Mouse (Mus musculus) lung, adult 2 months (tissue): Measurements from ENCODE around the gene Tmem189.

Source experiments
- CTCF ChIP-seq: fragments of 200-500 bp; IDR thresholded peaks from 2 replicates; pipeline ENCODE4 v1.5.1; 2011; ENCODE audit warnings: mild to moderate bottlenecking, low read length, control low read depth; ENCODE audit not compliant: insufficient read depth
- POLR2A ChIP-seq: fragments of 200-500 bp; IDR thresholded peaks from 2 replicates; pipeline ENCODE4 v1.6.1; 2011; ENCODE audit warnings: low read depth, mild to moderate bottlenecking, control low read depth, low read length, borderline replicate concordance; ENCODE audit errors: extremely low read depth

DNA sequence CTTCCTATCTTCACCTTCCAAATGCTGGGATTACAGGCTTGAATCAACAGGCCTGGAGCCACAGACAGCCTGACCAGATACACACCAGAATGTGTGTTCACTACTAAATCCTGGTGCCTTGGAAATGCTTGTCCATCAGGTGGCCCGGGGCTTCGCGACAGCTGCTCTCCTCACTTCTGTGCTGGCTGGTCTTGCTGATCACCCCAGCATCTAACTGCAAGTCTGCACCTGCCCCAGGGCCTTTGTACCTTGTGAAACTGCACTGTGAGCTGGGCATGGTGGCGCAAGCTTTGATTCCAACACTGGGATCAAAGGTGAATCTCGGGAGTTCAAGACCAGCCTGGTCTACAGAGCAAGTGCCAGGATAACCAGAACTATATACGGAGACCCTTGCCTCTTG, 47.5 kb downstream of the Tmem189 start:
- TF ChIP-seq CTCF (no peak), POLR2A (no peak)
